Mouse (Mus musculus) left cerebral cortex, adult 11 months (tissue): ENCODE results near the gene Srp9.
A peak's percentile ranks its signal among the peaks of the same experiment; 100 is the strongest.

Source experiments
- DNase-seq: peaks from one replicate; pipeline ENCODE4 v3.0.0; 2022; ENCODE audit warnings: low spot score

Srp9 gene

GRCm38 (mm10) chr1:182124506-182124905, at the start of gene Srp9:
Gene Srp9 (plus strand): TSS chr1:182124737.
- DNase-seq = peak; percentile 96

GRCm38 (mm10) chr1:182081744-182082419, 42.7 kb upstream of the Srp9 start:
- DNase-seq = no peak

GRCm38 (mm10) chr1:182083459-182083858, 41.1 kb upstream of the Srp9 start:
- no peak for DNase-seq

- peak; percentile 55 for DNase-seq
These were observed 37.8 kb upstream of the Srp9 start for GRCm38 (mm10) chr1:182086759-182087158.

- no peak for DNase-seq
These were observed 37.2 kb upstream of the Srp9 start for GRCm38 (mm10) chr1:182087351-182087750.

- no peak for DNase-seq
These were observed 36.5 kb upstream of the Srp9 start for GRCm38 (mm10) chr1:182087753-182088633.

- DNase-seq = no peak
These were observed 35.6 kb upstream of the Srp9 start for GRCm38 (mm10) chr1:182088844-182089418.

GRCm38 (mm10) chr1:182089600-182090297, 34.8 kb upstream of the Srp9 start:
- no peak for DNase-seq

- no peak for DNase-seq
These were observed 34.2 kb upstream of the Srp9 start for GRCm38 (mm10) chr1:182090298-182090677.

- DNase-seq = no peak
These were observed 33.3 kb upstream of the Srp9 start for GRCm38 (mm10) chr1:182091261-182091660.

GRCm38 (mm10) chr1:182091746-182092412, 32.7 kb upstream of the Srp9 start:
- no peak for DNase-seq

GRCm38 (mm10) chr1:182092413-182092800, 32.1 kb upstream of the Srp9 start:
- no peak for DNase-seq

GRCm38 (mm10) chr1:182093407-182093806, 31.1 kb upstream of the Srp9 start:
- no peak for DNase-seq

- DNase-seq = no peak
These were observed 29.9 kb upstream of the Srp9 start for GRCm38 (mm10) chr1:182094473-182095136.

- no peak for DNase-seq
These were observed 29.2 kb upstream of the Srp9 start for GRCm38 (mm10) chr1:182095240-182095741.

GRCm38 (mm10) chr1:182096707-182097106, 27.8 kb upstream of the Srp9 start:
- no peak for DNase-seq

GRCm38 (mm10) chr1:182099062-182099461, 25.5 kb upstream of the Srp9 start:
- DNase-seq = no peak

GRCm38 (mm10) chr1:182100403-182100802, 24.1 kb upstream of the Srp9 start:
- DNase-seq = no peak

GRCm38 (mm10) chr1:182101468-182101867, 23.1 kb upstream of the Srp9 start:
- no peak for DNase-seq

GRCm38 (mm10) chr1:182102706-182103105, 21.8 kb upstream of the Srp9 start:
- DNase-seq = no peak

- DNase-seq = no peak
These were observed 21.1 kb upstream of the Srp9 start for GRCm38 (mm10) chr1:182103436-182103835.
